ENCODE assay signal across 23 mouse cellular contexts in genomic region chr2:29878061-29878460, GRCm38 (mm10). TPM values are rescaled to one million over a fixed set of nuclear protein-coding genes. Genes with fewer than 3 reads are reported as not detected.
DNase-seq lines count a peak whose midpoint lies in the region; ATAC-seq and TF ChIP-seq lines count a peak whose summit lies in the region.
"Had no signal": no experiment of that assay in that cellular context is flagged by ENCODE, and none has a peak within 500 bp of the region (broad histone marks: within the 10 kb centered on the region; RNA-seq: fewer than 3 reads in every experiment).

No protein-coding gene starts in this region.

- H3K9me3 ChIP-seq in midbrain, embryonic 13.5 days = no peaks in the 10 kb centered on the region
- H3K9me3 ChIP-seq in midbrain, embryonic 11.5 days (ENCODE audit: control insufficient read depth, low read length) = no peaks in the 10 kb centered on the region
- no peaks in the 10 kb centered on the region for H3K9me3 ChIP-seq in hindbrain, embryonic 13.5 days
- H3K9me3 ChIP-seq in neural tube, embryonic 13.5 days = no peaks in the 10 kb centered on the region

- DNase-seq in midbrain, embryonic 11.5 days (ENCODE audit: low spot score, missing footprints) = no peak
- peak; percentile 50 for DNase-seq in Muller cell, postnatal 12 days (ENCODE audit: inconsistent ontology term)
- DNase-seq in cerebellum, adult 18-20 months = no peak
- no peak for DNase-seq in left cerebral cortex, adult 2 months (ENCODE audit: extremely low spot score in 1 of 2, low spot score in 2 of 2)
- DNase-seq: adrenal gland, adult 8-10 months; cerebellum, adult 9-11 months; gastrocnemius, adult 2 months; heart, postnatal 4 days; kidney, adult 9 months; kidney, postnatal 25 days; right cerebral cortex, postnatal 4 days; thymus, adult 2 months; thymus, postnatal 4 days had no signal

- peaks cover 7% of the 10 kb centered on the region for H3K4me1 ChIP-seq in midbrain, embryonic 13.5 days (replicated peaks)
- no peaks in the 10 kb centered on the region for H3K4me1 ChIP-seq in midbrain, embryonic 11.5 days (ENCODE audit: control insufficient read depth, insufficient read depth, low read length)
- H3K4me1 ChIP-seq in hindbrain, embryonic 13.5 days (replicated peaks) = peaks cover 8% of the 10 kb centered on the region
- H3K4me1 ChIP-seq in neural tube, embryonic 13.5 days (replicated peaks) = peaks cover 8% of the 10 kb centered on the region

- intact Hi-C loops in left cerebral cortex, adult 2 months (cut with DNase I) = no loop called here

- H3K36me3 ChIP-seq in midbrain, embryonic 13.5 days = peaks cover 31% of the 10 kb centered on the region
- peaks cover 9% of the 10 kb centered on the region for H3K36me3 ChIP-seq in midbrain, embryonic 11.5 days (ENCODE audit: control insufficient read depth, insufficient read depth, low read length)
- peaks cover 52% of the 10 kb centered on the region for H3K36me3 ChIP-seq in hindbrain, embryonic 13.5 days
- peaks cover 45% of the 10 kb centered on the region for H3K36me3 ChIP-seq in neural tube, embryonic 13.5 days

- no peak overlapping the region for H3K4me3 ChIP-seq in midbrain, embryonic 13.5 days (replicated peaks)
- no peak overlapping the region for H3K4me3 ChIP-seq in midbrain, embryonic 11.5 days (ENCODE audit: low read depth, low read length)
- no peak overlapping the region for H3K4me3 ChIP-seq in hindbrain, embryonic 13.5 days
- no peak overlapping the region for H3K4me3 ChIP-seq in neural tube, embryonic 13.5 days
- no peak overlapping the region for H3K4me3 ChIP-seq in left cerebral cortex, adult 2 months
- H3K4me3 ChIP-seq: gastrocnemius, adult 2 months; layer of hippocampus, adult 2 months; myocyte had no signal

- ATAC-seq in midbrain, embryonic 13.5 days = peak; percentile 68; the same call in 1 of the 2 replicates
- no peak for ATAC-seq in midbrain, embryonic 11.5 days (ENCODE audit: low FRiP score)
- peak; percentile 72; the same call in 1 of the 2 replicates for ATAC-seq in hindbrain, embryonic 13.5 days (ENCODE audit: low FRiP score)
- ATAC-seq in neural tube, embryonic 13.5 days (ENCODE audit: low read depth) = peak; percentile 79
- no peak for ATAC-seq in inflammation-experienced regulatory T-cells, adult 6 months
- ATAC-seq: activated CD4-positive, CD25-positive, alpha-beta regulatory T cell, adult 4 months; intestine, embryonic 16.5 days; lung, postnatal 0 days had no signal

- H3K27me3 ChIP-seq in midbrain, embryonic 13.5 days = no peaks in the 10 kb centered on the region
- H3K27me3 ChIP-seq in midbrain, embryonic 11.5 days (ENCODE audit: control insufficient read depth, insufficient read depth, low read length) = no peaks in the 10 kb centered on the region
- no peaks in the 10 kb centered on the region for H3K27me3 ChIP-seq in hindbrain, embryonic 13.5 days
- H3K27me3 ChIP-seq in neural tube, embryonic 13.5 days = no peaks in the 10 kb centered on the region

- WGBS in midbrain, embryonic 13.5 days = 56% methylated on average over 4 of the region's 4 CpGs
- WGBS in midbrain, embryonic 11.5 days = 60% methylated on average over 4 of the region's 4 CpGs
- WGBS in hindbrain, embryonic 13.5 days = 42% methylated on average over 4 of the region's 4 CpGs
- 38% methylated on average over 4 of the region's 4 CpGs for WGBS in neural tube, embryonic 13.5 days

- no peak overlapping the region for H3K4me2 ChIP-seq in midbrain, embryonic 13.5 days (replicated peaks)
- no peak overlapping the region for H3K4me2 ChIP-seq in midbrain, embryonic 11.5 days
- no peak overlapping the region for H3K4me2 ChIP-seq in hindbrain, embryonic 13.5 days
- H3K4me2 ChIP-seq in neural tube, embryonic 13.5 days = no peak overlapping the region

- peak overlapping the region; percentile 25; the same call in 1 of the 2 replicates for H3K9ac ChIP-seq in midbrain, embryonic 13.5 days (replicated peaks)
- no peak overlapping the region for H3K9ac ChIP-seq in midbrain, embryonic 11.5 days (ENCODE audit: low read length)
- no peak overlapping the region for H3K9ac ChIP-seq in hindbrain, embryonic 13.5 days
- no peak overlapping the region for H3K9ac ChIP-seq in neural tube, embryonic 13.5 days

- no peak overlapping the region for H3K27ac ChIP-seq in midbrain, embryonic 13.5 days
- no peak overlapping the region for H3K27ac ChIP-seq in midbrain, embryonic 11.5 days (ENCODE audit: low read depth, low read length)
- H3K27ac ChIP-seq in hindbrain, embryonic 13.5 days = no peak overlapping the region
- H3K27ac ChIP-seq in neural tube, embryonic 13.5 days (replicated peaks) = no peak overlapping the region
- H3K27ac ChIP-seq in left cerebral cortex, adult 2 months = no peak overlapping the region
- H3K27ac ChIP-seq: gastrocnemius, adult 2 months; layer of hippocampus, adult 2 months; macrophage had no signal

- no peak for TF ChIP-seq CTCF in left cerebral cortex, adult 2 months (IDR thresholded peaks at IDR 0.05)

RNA-seq across cellular contexts. Expression of gene Cercam, which starts 9.1 kb away (rescaled TPM):
- 14.6 and 20.7 TPM in 2 replicates for polyA plus RNA-seq in midbrain, embryonic 13.5 days (2015; fragmentation: Nextera tagmentation; extraction: Ambion mirVana)
- polyA plus RNA-seq in midbrain, embryonic 11.5 days (2014; fragmentation: Nextera tagmentation; extraction: Ambion mirVana) = 13.4 and 14.0 TPM in 2 replicates
- polyA plus RNA-seq in hindbrain, embryonic 13.5 days (2015; fragmentation: Nextera tagmentation; extraction: Ambion mirVana) = 23.8 and 24.9 TPM in 2 replicates
- 24.8 and 25.5 TPM in 2 replicates for polyA plus RNA-seq in neural tube, embryonic 13.5 days (2015; fragmentation: Nextera tagmentation; extraction: Ambion mirVana)
- total RNA-seq in left cerebral cortex, adult 2 months (2021) = 1 to 10 TPM; 5.9 to 8.6 TPM
- 1 to 10 TPM in 1 of 3 experiments, under 1 TPM in 2; 0.46 to 3.9 (median 0.59) TPM for polyA plus RNA-seq in inflammation-experienced regulatory T-cells, adult 6 months (2017; shearing (Covaris generic))

RNA-seq across cellular contexts. Expression of gene Odf2, which starts 11.0 kb away (rescaled TPM):
- polyA plus RNA-seq in midbrain, embryonic 13.5 days (2015; fragmentation: Nextera tagmentation; extraction: Ambion mirVana) = 74.4 and 76.0 TPM in 2 replicates
- polyA plus RNA-seq in midbrain, embryonic 11.5 days (2014; fragmentation: Nextera tagmentation; extraction: Ambion mirVana) = 79.4 and 86.7 TPM in 2 replicates
- polyA plus RNA-seq in hindbrain, embryonic 13.5 days (2015; fragmentation: Nextera tagmentation; extraction: Ambion mirVana) = 70.3 and 78.3 TPM in 2 replicates
- polyA plus RNA-seq in neural tube, embryonic 13.5 days (2015; fragmentation: Nextera tagmentation; extraction: Ambion mirVana) = 65.6 and 68.1 TPM in 2 replicates
- total RNA-seq in left cerebral cortex, adult 2 months (2021) = 100 to 1,000 TPM in 1 of 2 experiments, 10 to 100 TPM in 1; 97.9 to 101 TPM
- polyA plus RNA-seq in inflammation-experienced regulatory T-cells, adult 6 months (2017; shearing (Covaris generic)) = 10 to 100 TPM; 47.8 to 56.0 (median 52.8) TPM

RNA-seq across cellular contexts. Expression of gene Gle1, which starts 57.2 kb away (rescaled TPM):
- 78.1 and 78.8 TPM in 2 replicates for polyA plus RNA-seq in midbrain, embryonic 13.5 days (2015; fragmentation: Nextera tagmentation; extraction: Ambion mirVana)
- 52.5 and 57.4 TPM in 2 replicates for polyA plus RNA-seq in midbrain, embryonic 11.5 days (2014; fragmentation: Nextera tagmentation; extraction: Ambion mirVana)
- polyA plus RNA-seq in hindbrain, embryonic 13.5 days (2015; fragmentation: Nextera tagmentation; extraction: Ambion mirVana) = 75.2 and 82.1 TPM in 2 replicates
- 72.3 and 74.1 TPM in 2 replicates for polyA plus RNA-seq in neural tube, embryonic 13.5 days (2015; fragmentation: Nextera tagmentation; extraction: Ambion mirVana)
- 10 to 100 TPM; 46.5 to 48.1 TPM for total RNA-seq in left cerebral cortex, adult 2 months (2021)
- polyA plus RNA-seq in inflammation-experienced regulatory T-cells, adult 6 months (2017; shearing (Covaris generic)) = 10 to 100 TPM; 43.0 to 70.2 (median 66.3) TPM

RNA-seq across cellular contexts. Expression of gene Urm1, which starts 58.2 kb away (rescaled TPM):
- 21.4 and 23.1 TPM in 2 replicates for polyA plus RNA-seq in midbrain, embryonic 13.5 days (2015; fragmentation: Nextera tagmentation; extraction: Ambion mirVana)
- 18.5 and 21.5 TPM in 2 replicates for polyA plus RNA-seq in midbrain, embryonic 11.5 days (2014; fragmentation: Nextera tagmentation; extraction: Ambion mirVana)
- polyA plus RNA-seq in hindbrain, embryonic 13.5 days (2015; fragmentation: Nextera tagmentation; extraction: Ambion mirVana) = 23.5 and 26.8 TPM in 2 replicates
- polyA plus RNA-seq in neural tube, embryonic 13.5 days (2015; fragmentation: Nextera tagmentation; extraction: Ambion mirVana) = 19.0 and 22.8 TPM in 2 replicates
- total RNA-seq in left cerebral cortex, adult 2 months (2021) = 10 to 100 TPM; 48.4 to 50.0 TPM
- polyA plus RNA-seq in inflammation-experienced regulatory T-cells, adult 6 months (2017; shearing (Covaris generic)) = 10 to 100 TPM; 18.3 to 22.8 (median 22.5) TPM

Comparison
In these comparisons a context has a peak if more than half of its experiments do, and no peak if none do; other contexts are left out.
1. ATAC-seq: peak in midbrain, embryonic 13.5 days (single experiment), hindbrain, embryonic 13.5 days (single experiment) and neural tube, embryonic 13.5 days (single experiment); none in midbrain, embryonic 11.5 days (single experiment) and inflammation-experienced regulatory T-cells, adult 6 months (single experiment).